Mouse (Mus musculus): ENCODE measurements around the gene Sgta. TPM values are rescaled to one million over a fixed set of nuclear protein-coding genes. Genes with fewer than 3 reads are reported as not detected.

The Sgta gene
- total RNA-seq, 1 experiment from 2014 or later: 31.5 TPM

DNA sequence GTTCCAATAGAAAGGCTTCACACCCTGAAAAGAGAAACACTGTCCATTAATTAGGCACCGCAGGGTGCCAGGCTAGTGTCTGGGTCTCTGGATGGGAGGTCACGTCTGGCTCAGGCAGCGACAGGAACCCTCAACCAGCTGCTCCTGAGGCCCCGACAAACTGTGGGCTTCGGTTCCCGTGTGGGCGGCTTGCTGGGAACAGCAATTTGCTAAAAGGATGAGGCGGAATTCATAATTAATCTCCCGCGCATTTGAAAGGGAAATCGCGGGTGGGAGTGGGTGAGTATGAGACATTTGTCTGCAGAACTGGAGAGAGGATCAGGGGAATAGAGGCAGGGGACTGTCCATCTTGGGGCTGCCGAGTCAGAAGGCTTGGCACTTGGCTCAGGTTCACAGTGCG is 62.0 kb downstream of the Sgta start:
- no peak for ATAC-seq (replicated peaks; ENCODE audit: insufficient number of reproducible peaks, low FRiP score, low TSS enrichment, poor library complexity, severe bottlenecking)

DNA sequence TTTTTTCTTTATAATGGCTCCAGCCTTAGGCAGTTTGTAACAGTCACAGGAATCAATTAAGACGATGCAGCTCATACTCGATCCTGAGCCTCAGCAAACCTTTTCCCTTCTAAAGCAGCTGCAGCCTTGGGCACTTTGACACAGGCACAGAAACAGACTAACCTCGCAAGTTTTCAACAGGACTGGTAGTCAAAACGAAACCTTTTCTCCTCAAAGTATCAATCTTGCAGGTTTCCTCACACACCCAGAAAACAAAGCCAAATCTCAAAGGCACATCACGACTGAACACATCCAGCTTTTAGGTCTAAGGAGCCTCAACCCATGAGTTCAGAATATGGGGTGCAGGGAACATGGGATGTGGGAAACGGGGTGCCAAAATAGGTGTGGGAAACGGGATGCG is 62.6 kb downstream of the Sgta start:
- ATAC-seq (replicated peaks; ENCODE audit: insufficient number of reproducible peaks, low FRiP score, low TSS enrichment, poor library complexity, severe bottlenecking): no peak

GRCm38 (mm10) chr10:80996501-80996900 is 63.5 kb downstream of the Sgta start:
- no peak for ATAC-seq (replicated peaks; ENCODE audit: insufficient number of reproducible peaks, low FRiP score, low TSS enrichment, poor library complexity, severe bottlenecking)

DNA sequence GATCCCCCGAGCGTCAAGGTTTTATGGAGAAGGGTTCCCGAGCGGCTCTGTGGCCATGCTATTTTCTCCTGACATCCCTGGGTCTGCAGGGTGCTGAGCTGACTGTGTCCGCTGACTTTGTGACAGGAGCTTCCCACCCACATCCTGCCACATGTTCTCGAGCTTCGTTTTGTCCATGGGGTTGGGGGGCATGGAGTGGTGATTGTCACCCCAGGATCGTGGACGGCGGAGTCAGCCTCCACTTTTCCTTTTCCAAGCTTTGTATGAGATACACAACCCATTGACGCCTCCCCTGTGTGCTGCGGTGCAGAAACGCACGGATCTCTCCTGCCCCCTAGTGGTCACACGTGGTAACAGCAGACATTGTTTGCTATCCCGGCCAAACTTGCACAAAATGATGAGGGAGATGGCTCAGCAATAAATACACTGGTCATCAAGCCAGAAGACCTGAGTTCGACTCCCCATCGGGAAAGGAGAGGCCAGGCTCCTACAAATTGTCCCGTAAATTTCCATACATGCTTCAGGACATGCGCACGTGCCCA is 64.8 kb downstream of the Sgta start:
- ATAC-seq (replicated peaks; ENCODE audit: insufficient number of reproducible peaks, low FRiP score, low TSS enrichment, poor library complexity, severe bottlenecking): peak; percentile 67

- no peak for ATAC-seq (replicated peaks; ENCODE audit: insufficient number of reproducible peaks, low FRiP score, low TSS enrichment, poor library complexity, severe bottlenecking)
Observed at GRCm38 (mm10) chr10:80994621-80995020, 65.4 kb downstream of the Sgta start.

Other genes with a start within 250 kb of the Sgta start
- not detected in 3 replicates for gene Jsrp1, start 246.7 kb downstream of the Sgta start, total RNA-seq (2017)
- gene Oaz1, start 233.5 kb downstream of the Sgta start, total RNA-seq (2017): 242 to 281 TPM (median 259 TPM) in 3 replicates
- not detected in 3 replicates for gene Lingo3, start 216.1 kb downstream of the Sgta start, total RNA-seq (2017)
- gene Lsm7, start 205.0 kb downstream of the Sgta start, total RNA-seq (2017): 78.9 to 86.7 TPM (median 80.7 TPM) in 3 replicates
- gene Sppl2b, start 204.9 kb downstream of the Sgta start, total RNA-seq (2017): 8.1 to 18.2 TPM (median 8.2 TPM) in 3 replicates
- not detected in 3 replicates for gene Tmprss9, start 188.3 kb downstream of the Sgta start, total RNA-seq (2017)
- 14.6 to 43.9 TPM (median 30.8 TPM) in 3 replicates for gene Timm13, start 159.2 kb downstream of the Sgta start, total RNA-seq (2017)
- 2.3 to 8.5 TPM (median 3.8 TPM) in 3 replicates for gene Lmnb2, start 141.9 kb downstream of the Sgta start, total RNA-seq (2017)
- 18.9 to 25.8 TPM (median 22.5 TPM) in 3 replicates for gene Gadd45b, start 130.1 kb downstream of the Sgta start, total RNA-seq (2017)
- gene Gng7, start 45.2 kb downstream of the Sgta start, total RNA-seq (2017): 0.10 TPM in 1 of 3 replicates, not detected in the others
- gene Diras1, start 34.5 kb downstream of the Sgta start, total RNA-seq (2017): 0.38 TPM in 1 of 3 replicates, not detected in the others
- 4.5 to 9.9 TPM (median 7.3 TPM) in 3 replicates for gene Slc39a3, start 22.8 kb downstream of the Sgta start, total RNA-seq (2017)
- gene Thop1, start 9.9 kb upstream of the Sgta start, total RNA-seq (2017): 2.5 to 3.6 TPM (median 2.8 TPM) in 3 replicates
- 0.39 TPM in 1 of 3 replicates, not detected in the others for gene Creb3l3, start 38.7 kb upstream of the Sgta start, total RNA-seq (2017)
- 62.4 to 77.3 TPM (median 66.5 TPM) in 3 replicates for gene Map2k2, start 45.7 kb upstream of the Sgta start, total RNA-seq (2017)
- gene Zbtb7a, start 75.0 kb upstream of the Sgta start, total RNA-seq (2017): 28.4 to 40.6 TPM (median 30.5 TPM) in 3 replicates
- 13.0 to 24.9 TPM (median 21.2 TPM) in 3 replicates for gene Pias4, start 107.7 kb upstream of the Sgta start, total RNA-seq (2017)
- gene Eef2, start 116.5 kb upstream of the Sgta start, total RNA-seq (2017): 1,029 to 1,258 TPM (median 1,077 TPM) in 3 replicates
- 30.4 to 45.3 TPM (median 37.3 TPM) in 3 replicates for gene Dapk3, start 122.8 kb upstream of the Sgta start, total RNA-seq (2017)
- gene 4930442H23Rik, start 123.7 kb upstream of the Sgta start, total RNA-seq (2017): 0.49 TPM in 1 of 3 replicates, not detected in the others
- not detected in 3 replicates for gene Nmrk2, start 141.9 kb upstream of the Sgta start, total RNA-seq (2017)
- gene Atcay, start 170.7 kb upstream of the Sgta start, total RNA-seq (2017): not detected in 3 replicates
- 0.10 to 0.58 TPM in 2 of 3 replicates, not detected in the other for gene Zfr2, start 173.0 kb upstream of the Sgta start, total RNA-seq (2017)
- gene Matk, start 192.8 kb upstream of the Sgta start, total RNA-seq (2017): 10.2 to 29.6 TPM (median 11.9 TPM) in 3 replicates
- gene Mrpl54, start 206.8 kb upstream of the Sgta start, total RNA-seq (2017): 77.4 to 89.3 TPM (median 78.0 TPM) in 3 replicates
- 8.9 to 13.4 TPM (median 11.5 TPM) in 3 replicates for gene Apba3, start 206.8 kb upstream of the Sgta start, total RNA-seq (2017)
- gene Tjp3, start 231.4 kb upstream of the Sgta start, total RNA-seq (2017): 2.6 to 8.9 TPM (median 3.0 TPM) in 3 replicates
- 47.3 to 69.4 TPM (median 50.3 TPM) in 3 replicates for gene Pip5k1c, start 232.8 kb upstream of the Sgta start, total RNA-seq (2017)

Measured in monocyte, adult 5-6 weeks (primary cell).